Mouse (Mus musculus): ENCODE measurements at regions not wholly inside any gene's neighbourhood (a gene's known extent, or its start where the extent isn't known, plus 50 kb on each side); places are given as distances from the start of the nearest gene placed in this dataset.

DNA sequence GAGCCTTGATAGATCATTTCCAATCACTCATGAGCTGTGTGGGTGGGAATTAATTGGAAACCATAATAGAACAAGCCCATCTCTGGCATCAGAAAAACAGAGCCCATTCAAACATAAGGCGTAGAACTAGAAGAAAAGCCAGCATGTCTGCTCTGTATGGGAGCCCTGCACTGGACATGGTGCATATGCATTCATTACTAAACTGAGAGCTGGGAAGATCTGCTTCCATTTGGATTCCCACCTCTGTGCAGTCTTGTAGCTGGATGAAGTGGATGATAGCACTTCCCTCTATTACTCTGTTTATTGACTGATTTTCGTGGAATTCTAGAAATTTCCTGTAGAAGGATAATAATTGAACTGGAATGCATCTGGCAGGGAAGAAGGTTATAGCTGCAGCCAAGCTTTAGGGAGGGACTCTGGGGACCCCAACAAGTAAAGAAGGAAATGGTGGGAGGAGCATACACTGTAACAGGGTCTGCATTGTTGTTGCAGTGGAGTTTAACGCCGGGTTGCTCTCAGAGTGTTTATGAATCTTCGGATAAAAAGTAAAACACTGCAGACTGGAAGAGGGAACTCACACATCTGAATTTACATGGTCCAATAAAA is 155.2 kb upstream of the Jag1 start:
- Histone ChIP-seq H3K4me3 (ENCODE audit: control insufficient read depth, low read depth, low read length) (no peak overlapping the region), H3K36me3 (ENCODE audit: control insufficient read depth, insufficient read depth, low read length) (no peaks in the 10 kb centered on the region), H3K27me3 (ENCODE audit: control insufficient read depth, insufficient read depth, low read length) (no peaks in the 10 kb centered on the region), H3K27ac (ENCODE audit: control insufficient read depth, insufficient read depth, low read depth, low read length) (no peak overlapping the region), H3K4me1 (ENCODE audit: control insufficient read depth, insufficient read depth, low read length) (no peaks in the 10 kb centered on the region)
- no peak for TF ChIP-seq POLR2A (IDR thresholded peaks at IDR 0.05; ENCODE audit: control insufficient read depth, low read depth, low read length)
- no peak for TF ChIP-seq CTCF (IDR thresholded peaks at IDR 0.05; ENCODE audit: control insufficient read depth, insufficient read depth, insufficient replicate concordance, low read depth, low read length)

DNA sequence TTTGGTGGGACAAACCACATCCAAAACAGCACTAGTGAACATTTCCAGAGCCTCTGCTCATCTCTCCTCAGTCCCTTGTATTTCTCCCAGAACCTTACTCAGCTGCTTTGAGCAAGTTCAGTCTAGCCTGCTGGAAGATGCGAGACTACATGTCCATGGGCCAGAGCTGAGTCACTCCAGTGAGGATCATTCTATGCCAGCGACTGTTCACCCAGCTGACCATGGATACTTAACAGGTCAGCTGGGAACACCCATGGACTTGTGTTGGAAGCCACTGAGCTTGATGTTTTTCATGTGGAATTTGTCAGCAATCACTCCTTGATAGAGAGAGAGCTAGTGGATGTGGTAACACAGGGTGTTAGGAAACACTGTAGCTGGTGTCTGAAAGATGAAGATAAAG is 146.5 kb upstream of the Jag1 start:
- Histone ChIP-seq H3K27me3 (ENCODE audit: control insufficient read depth, insufficient read depth, low read length) (no peaks in the 10 kb centered on the region), H3K36me3 (ENCODE audit: control insufficient read depth, insufficient read depth, low read length) (no peaks in the 10 kb centered on the region), H3K27ac (ENCODE audit: control insufficient read depth, insufficient read depth, low read depth, low read length) (no peak overlapping the region), H3K4me3 (ENCODE audit: control insufficient read depth, low read depth, low read length) (no peak overlapping the region), H3K4me1 (ENCODE audit: control insufficient read depth, insufficient read depth, low read length) (no peaks in the 10 kb centered on the region)
- no peak for TF ChIP-seq CTCF (IDR thresholded peaks at IDR 0.05; ENCODE audit: control insufficient read depth, insufficient read depth, insufficient replicate concordance, low read depth, low read length)
- no peak for TF ChIP-seq POLR2A (IDR thresholded peaks at IDR 0.05; ENCODE audit: control insufficient read depth, low read depth, low read length)

DNA sequence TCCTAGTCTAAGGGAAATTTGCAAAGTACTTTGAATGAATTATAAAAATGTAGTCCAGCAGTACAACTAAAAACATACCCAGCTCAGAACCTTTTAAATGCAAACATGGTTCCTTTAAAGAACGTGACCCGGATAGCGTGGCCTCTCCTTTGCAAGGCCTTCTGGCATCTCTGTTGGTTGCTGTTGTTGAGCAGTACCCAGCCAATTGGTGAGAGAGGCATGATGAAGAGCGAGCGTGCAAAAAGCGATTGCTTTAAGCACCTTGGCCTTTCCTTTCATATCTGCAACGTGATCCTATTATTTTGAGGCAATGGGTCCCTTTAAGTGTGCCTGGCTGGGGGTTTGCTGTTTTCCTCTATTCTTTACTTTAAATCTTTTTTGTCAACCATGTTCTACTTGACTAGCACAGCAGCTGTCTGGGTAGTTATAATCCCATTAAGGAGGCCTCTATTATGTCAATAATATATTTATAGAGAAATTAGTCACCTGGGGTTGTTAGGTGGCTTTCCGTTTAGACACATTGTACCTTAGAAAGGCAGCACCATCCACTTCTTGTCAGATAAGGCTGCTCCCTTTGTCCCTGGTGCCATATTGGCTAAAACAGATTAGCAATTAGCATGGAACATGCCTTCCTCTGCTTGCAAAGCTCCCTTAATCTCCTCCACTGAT is 141.5 kb upstream of the Jag1 start:
- no peak overlapping the region for H3K27ac ChIP-seq (ENCODE audit: control insufficient read depth, insufficient read depth, low read depth, low read length)
- no peaks in the 10 kb centered on the region for H3K4me1 ChIP-seq (ENCODE audit: control insufficient read depth, insufficient read depth, low read length)
- H3K4me3 ChIP-seq (ENCODE audit: control insufficient read depth, low read depth, low read length) = no peak overlapping the region
- no peaks in the 10 kb centered on the region for H3K36me3 ChIP-seq (ENCODE audit: control insufficient read depth, insufficient read depth, low read length)
- no peaks in the 10 kb centered on the region for H3K27me3 ChIP-seq (ENCODE audit: control insufficient read depth, insufficient read depth, low read length)
- TF ChIP-seq CTCF (IDR thresholded peaks at IDR 0.05; ENCODE audit: control insufficient read depth, insufficient read depth, insufficient replicate concordance, low read depth, low read length) (no peak), POLR2A (IDR thresholded peaks at IDR 0.05; ENCODE audit: control insufficient read depth, low read depth, low read length) (no peak)

DNA sequence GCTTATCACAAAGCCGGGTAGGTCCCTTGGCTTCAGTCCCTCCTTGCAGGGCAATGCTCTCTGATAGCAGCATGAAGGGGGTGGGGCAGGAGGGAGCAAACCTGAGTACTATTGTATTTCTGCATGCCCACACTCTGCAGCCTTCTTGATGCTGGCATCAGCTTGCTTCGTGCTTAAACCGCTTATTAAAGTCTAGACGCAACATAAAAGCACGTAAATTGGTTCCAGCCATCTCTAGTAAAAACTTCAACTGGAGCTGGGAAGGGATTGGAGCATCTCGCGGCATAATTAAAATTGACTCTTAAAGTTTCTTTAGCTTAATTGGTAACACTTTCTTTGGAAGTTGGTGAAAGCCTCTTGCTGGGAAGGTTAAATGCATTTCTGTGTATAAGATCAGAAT is 131.5 kb upstream of the Jag1 start:
- Histone ChIP-seq H3K36me3 (ENCODE audit: control insufficient read depth, insufficient read depth, low read length) (no peaks in the 10 kb centered on the region), H3K27ac (ENCODE audit: control insufficient read depth, insufficient read depth, low read depth, low read length) (no peak overlapping the region), H3K4me1 (ENCODE audit: control insufficient read depth, insufficient read depth, low read length) (no peaks in the 10 kb centered on the region), H3K4me3 (ENCODE audit: control insufficient read depth, low read depth, low read length) (no peak overlapping the region), H3K27me3 (ENCODE audit: control insufficient read depth, insufficient read depth, low read length) (no peaks in the 10 kb centered on the region)
- no peak for TF ChIP-seq CTCF (IDR thresholded peaks at IDR 0.05; ENCODE audit: control insufficient read depth, insufficient read depth, insufficient replicate concordance, low read depth, low read length)
- TF ChIP-seq POLR2A (IDR thresholded peaks at IDR 0.05; ENCODE audit: control insufficient read depth, low read depth, low read length) = no peak

DNA sequence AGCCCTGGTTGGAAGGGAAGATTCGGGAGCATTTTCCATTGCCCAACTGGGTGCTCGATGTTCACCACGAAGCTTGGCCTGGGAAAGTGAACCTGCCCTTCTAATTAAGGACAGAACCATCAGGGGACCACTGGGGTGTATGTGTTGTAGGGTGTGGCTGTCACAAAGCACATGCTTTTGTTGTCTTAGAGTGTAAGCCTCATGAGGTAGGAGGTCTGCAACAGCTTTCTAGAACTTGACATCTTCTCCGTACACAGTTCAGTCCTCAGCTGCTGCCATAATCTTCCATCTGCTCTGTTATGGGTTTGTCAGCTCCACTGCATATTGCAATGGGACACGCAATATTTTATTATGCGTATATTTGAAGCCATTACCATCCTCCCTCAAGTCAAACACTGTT is 127.9 kb upstream of the Jag1 start:
- TF ChIP-seq POLR2A (IDR thresholded peaks at IDR 0.05; ENCODE audit: control insufficient read depth, low read depth, low read length) (no peak), CTCF (IDR thresholded peaks at IDR 0.05; ENCODE audit: control insufficient read depth, insufficient read depth, insufficient replicate concordance, low read depth, low read length) (no peak)
- Histone ChIP-seq H3K4me3 (ENCODE audit: control insufficient read depth, low read depth, low read length) (no peak overlapping the region), H3K36me3 (ENCODE audit: control insufficient read depth, insufficient read depth, low read length) (no peaks in the 10 kb centered on the region)

DNA sequence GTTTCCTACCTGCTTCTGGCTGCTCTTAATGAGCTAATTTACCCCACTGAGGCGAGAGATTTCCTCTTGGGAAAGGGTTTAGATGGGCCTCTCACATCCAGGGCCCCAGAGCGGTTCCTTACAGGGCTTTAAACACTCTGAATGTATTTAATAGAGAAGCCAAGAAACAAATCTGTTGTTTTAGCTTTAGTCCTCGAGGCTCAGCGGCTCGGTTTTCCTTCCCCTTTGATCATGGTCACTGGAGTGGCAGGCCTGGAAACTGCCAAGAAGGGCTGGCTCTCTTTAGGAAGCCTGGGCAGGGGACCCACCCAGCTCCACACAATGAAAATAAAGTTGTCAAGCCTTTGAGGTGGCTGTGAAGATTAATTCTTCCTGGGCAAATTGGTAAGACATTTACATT is 127.5 kb upstream of the Jag1 start:
- Histone ChIP-seq H3K4me1 (ENCODE audit: control insufficient read depth, insufficient read depth, low read length) (no peaks in the 10 kb centered on the region), H3K27ac (ENCODE audit: control insufficient read depth, insufficient read depth, low read depth, low read length) (no peak overlapping the region), H3K36me3 (ENCODE audit: control insufficient read depth, insufficient read depth, low read length) (no peaks in the 10 kb centered on the region), H3K27me3 (ENCODE audit: control insufficient read depth, insufficient read depth, low read length) (no peaks in the 10 kb centered on the region), H3K4me3 (ENCODE audit: control insufficient read depth, low read depth, low read length) (no peak overlapping the region)
- TF ChIP-seq CTCF (IDR thresholded peaks at IDR 0.05; ENCODE audit: control insufficient read depth, insufficient read depth, insufficient replicate concordance, low read depth, low read length) (no peak), POLR2A (IDR thresholded peaks at IDR 0.05; ENCODE audit: control insufficient read depth, low read depth, low read length) (no peak)

More for the DNA sequence above, 127.9 kb upstream of the Jag1 start:
- Histone ChIP-seq H3K27ac (ENCODE audit: control insufficient read depth, insufficient read depth, low read depth, low read length) (no peak overlapping the region), H3K27me3 (ENCODE audit: control insufficient read depth, insufficient read depth, low read length) (no peaks in the 10 kb centered on the region), H3K4me1 (ENCODE audit: control insufficient read depth, insufficient read depth, low read length) (no peaks in the 10 kb centered on the region)

DNA sequence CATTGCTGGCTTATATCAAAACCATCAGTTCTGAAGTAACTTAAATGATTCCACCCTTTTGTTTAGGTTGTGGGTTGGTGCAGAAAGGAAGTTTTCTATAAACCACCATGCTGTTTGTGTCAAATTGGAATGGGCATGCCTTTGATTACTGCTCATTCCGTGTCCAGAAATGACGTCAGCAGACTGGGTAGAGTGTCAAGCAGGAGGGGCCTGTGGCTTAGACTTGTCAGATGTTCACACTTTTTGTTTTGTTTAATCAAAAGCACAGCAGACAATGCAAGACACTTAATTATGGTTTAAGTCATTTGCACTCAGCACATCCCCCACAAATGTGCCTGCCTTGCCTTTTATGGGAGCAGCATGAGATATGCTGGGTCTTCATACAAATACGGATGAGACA is 120.5 kb upstream of the Jag1 start:
- Histone ChIP-seq H3K27me3 (ENCODE audit: control insufficient read depth, insufficient read depth, low read length) (no peaks in the 10 kb centered on the region), H3K4me1 (ENCODE audit: control insufficient read depth, insufficient read depth, low read length) (no peaks in the 10 kb centered on the region), H3K4me3 (ENCODE audit: control insufficient read depth, low read depth, low read length) (no peak overlapping the region), H3K27ac (ENCODE audit: control insufficient read depth, insufficient read depth, low read depth, low read length) (no peak overlapping the region), H3K36me3 (ENCODE audit: control insufficient read depth, insufficient read depth, low read length) (no peaks in the 10 kb centered on the region)
- TF ChIP-seq CTCF (IDR thresholded peaks at IDR 0.05; ENCODE audit: control insufficient read depth, insufficient read depth, insufficient replicate concordance, low read depth, low read length) = no peak
- no peak for TF ChIP-seq POLR2A (IDR thresholded peaks at IDR 0.05; ENCODE audit: control insufficient read depth, low read depth, low read length)
